Mouse (Mus musculus) lung, adult 2 months (tissue): Measurements from ENCODE around the gene Zzef1. TPM values are rescaled to one million over a fixed set of nuclear protein-coding genes. Genes with fewer than 3 reads are reported as not detected.

Experiments used
- DNase-seq: peaks from one replicate; pipeline ENCODE4 v3.0.0; 2022
- H3K4me1 ChIP-seq: fragments of 200-500 bp; 2 replicates; pipeline ENCODE4 v1.6.1; 2011; ENCODE audit warnings: low read length; ENCODE audit not compliant: control insufficient read depth, insufficient read depth
- H3K4me3 ChIP-seq: fragments of 200-500 bp; replicated peaks from 2 replicates; pipeline ENCODE3; 2011; ENCODE audit warnings: low read depth, mild to moderate bottlenecking, control low read depth, low read length; ENCODE audit errors: extremely low read depth
- CTCF ChIP-seq: fragments of 200-500 bp; IDR thresholded peaks from 2 replicates; pipeline ENCODE4 v1.5.1; 2011; ENCODE audit warnings: mild to moderate bottlenecking, low read length, control low read depth; ENCODE audit not compliant: insufficient read depth
- POLR2A ChIP-seq: fragments of 200-500 bp; IDR thresholded peaks from 2 replicates; pipeline ENCODE4 v1.6.1; 2011; ENCODE audit warnings: low read depth, mild to moderate bottlenecking, control low read depth, low read length, borderline replicate concordance; ENCODE audit errors: extremely low read depth
- WGBS: fragments of 180-500 bp; shearing (Covaris S2); methylation state at CpG from one replicate; pipeline ENCODE4 v1.1.7; 2018; 5-methylcytosine and 5-hydroxymethylcytosine counted together
- polyA plus RNA-seq: library from polyadenylated mRNA; depleted of rRNA; stranded (reverse); fragments of >200 nt; gene quantifications from 2 replicates; pipeline ENCODE4 v1.2.3, GENCODE M21; 2012

The Zzef1 gene
- polyA plus RNA-seq, 1 experiment, result 29.3 TPM

DNA sequence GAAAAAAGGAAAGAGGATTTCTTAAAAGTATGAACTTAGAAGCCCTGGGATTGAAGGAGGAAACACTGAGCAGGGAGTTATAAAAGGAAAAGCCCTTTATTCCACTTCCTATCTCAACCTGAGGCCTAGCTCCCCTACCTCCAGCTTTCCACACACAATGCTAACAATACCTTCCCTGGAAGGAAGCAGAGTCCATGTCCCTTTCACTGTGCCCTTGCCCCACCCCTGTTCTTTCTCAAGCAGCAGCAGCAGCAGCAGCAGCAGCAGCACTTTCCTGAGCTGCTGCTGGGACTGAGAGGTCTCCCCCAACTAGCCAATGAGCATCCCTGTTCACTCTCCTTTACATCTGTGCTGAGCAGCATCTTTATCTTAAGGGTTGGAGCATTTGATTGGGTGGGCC is 17.1 kb upstream of the Zzef1 start:
- H3K4me1 ChIP-seq, result no peaks in the 10 kb centered on the region
- TF ChIP-seq CTCF (no peak), POLR2A (no peak)
- no peak for DNase-seq

DNA sequence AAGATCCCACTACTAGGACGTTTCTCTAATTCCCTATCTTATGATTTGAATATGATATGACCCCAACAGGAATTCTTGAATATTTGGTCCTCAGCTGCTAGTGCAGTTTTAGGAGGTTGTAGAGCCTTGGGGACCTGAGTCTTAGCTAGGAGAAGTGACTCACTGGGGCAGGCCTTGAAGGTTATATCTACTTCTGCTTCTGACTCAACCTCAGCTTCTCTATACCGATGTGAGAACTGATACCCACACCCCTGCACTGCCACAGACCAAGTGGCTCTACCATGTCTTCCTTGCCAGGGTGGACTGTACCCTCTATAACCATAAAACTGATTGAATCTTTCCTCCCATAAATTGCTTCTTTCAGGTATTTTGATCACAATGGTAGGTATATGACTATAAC is 13.9 kb upstream of the Zzef1 start:
- TF ChIP-seq CTCF, result no peak
- TF ChIP-seq POLR2A, result no peak

More for the DNA sequence above, 17.1 kb upstream of the Zzef1 start:
- H3K4me3 ChIP-seq, result no peak overlapping the region

DNA sequence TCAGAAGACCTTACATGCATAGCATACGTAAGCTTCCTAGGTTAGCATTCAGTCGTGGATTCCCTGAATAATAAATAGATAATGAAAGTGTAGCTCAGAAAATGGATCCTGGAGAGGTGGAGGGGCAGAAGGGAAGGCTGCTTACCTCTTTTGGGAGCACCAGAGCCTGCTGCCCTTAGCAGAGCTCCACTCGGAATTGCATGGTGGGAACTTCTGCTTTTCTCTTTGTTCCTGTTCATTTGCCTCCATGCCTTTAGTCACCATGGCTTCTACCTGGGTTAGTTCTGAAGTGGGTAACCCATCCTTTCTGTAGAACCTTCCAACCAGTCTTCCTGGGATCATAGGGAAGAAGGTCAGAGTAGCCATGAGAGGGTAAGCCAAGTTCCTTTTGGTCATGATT is 13.5 kb upstream of the Zzef1 start:
- Histone ChIP-seq H3K4me1 (no peaks in the 10 kb centered on the region), H3K4me3 (no peak overlapping the region)
- 84% methylated on average over 3 of the region's 3 CpGs for WGBS
- TF ChIP-seq POLR2A (no peak), CTCF (no peak)
- DNase-seq, result no peak

More for the DNA sequence above, 13.9 kb upstream of the Zzef1 start:
- H3K4me3 ChIP-seq, result no peak overlapping the region
- H3K4me1 ChIP-seq, result no peaks in the 10 kb centered on the region
- DNase-seq, result no peak
- WGBS, result 58% methylated on average over 2 of the region's 2 CpGs

DNA sequence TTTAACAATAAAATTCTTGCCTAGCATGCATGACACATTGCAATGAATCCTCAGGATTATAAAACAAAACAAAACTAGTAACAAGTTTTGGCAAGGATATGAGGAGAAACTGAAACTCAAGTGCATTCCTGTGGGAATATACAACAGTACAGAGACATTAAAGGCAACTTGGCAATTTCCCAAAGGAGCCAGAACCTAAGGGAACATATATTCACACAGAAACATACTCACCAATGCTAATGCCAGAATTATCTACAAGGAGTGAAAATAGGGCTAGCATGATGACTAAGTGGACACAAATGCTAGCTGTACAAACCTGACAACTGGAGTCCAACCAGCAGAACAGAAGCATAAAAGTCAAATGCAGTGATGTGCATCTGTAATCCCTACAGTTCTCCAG is 4.0 kb upstream of the Zzef1 start:
- TF ChIP-seq CTCF, result no peak
- no peak for TF ChIP-seq POLR2A
- no peak for DNase-seq
- Histone ChIP-seq H3K4me1 (no peaks in the 10 kb centered on the region), H3K4me3 (no peak overlapping the region)

DNA sequence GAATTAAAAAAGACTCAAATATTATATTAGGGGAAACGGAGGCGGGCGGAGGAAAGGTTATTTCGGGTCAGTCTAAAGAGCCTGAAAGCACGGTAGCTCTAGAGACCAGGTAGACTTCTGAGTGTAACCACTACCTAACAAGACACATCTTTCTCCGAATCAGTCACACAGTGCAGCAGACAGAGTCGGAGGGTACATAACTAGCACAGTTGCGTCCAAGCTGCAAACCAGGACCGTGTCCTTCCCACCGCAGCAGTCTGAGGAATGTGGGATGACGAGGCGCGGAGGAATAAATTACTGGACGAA is 924 bp upstream of the Zzef1 start:
- DNase-seq, result no peak
- no peaks in the 10 kb centered on the region for H3K4me1 ChIP-seq
- no peak for TF ChIP-seq CTCF
- no peak for TF ChIP-seq POLR2A
- H3K4me3 ChIP-seq, result peak overlapping the region; percentile 81
- 13% methylated on average over 14 of the region's 14 CpGs for WGBS

DNA sequence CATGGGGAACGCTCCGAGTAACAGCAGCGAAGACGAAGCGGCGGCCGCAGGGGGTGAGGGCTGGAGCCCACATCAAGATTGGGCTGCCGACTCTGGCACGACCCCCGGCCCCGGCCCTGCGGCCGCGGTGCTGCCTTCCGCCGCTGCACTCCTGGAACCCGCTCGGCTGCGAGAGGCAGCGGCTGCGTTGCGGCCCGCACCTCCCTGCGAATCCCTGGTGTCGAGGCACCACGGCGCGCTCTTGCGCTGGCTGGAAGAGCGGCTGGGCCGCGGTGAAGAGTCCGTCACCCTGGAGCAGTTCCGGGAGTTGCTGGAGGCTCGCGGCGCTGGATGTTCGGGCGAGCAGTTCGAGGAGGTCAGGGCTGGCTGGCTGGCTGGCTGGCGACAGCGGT is 266 bp downstream of the Zzef1 start:
- Histone ChIP-seq H3K4me3 (peak overlapping the region; percentile 81), H3K4me1 (no peaks in the 10 kb centered on the region)
- WGBS, result under 1% methylated on average over 42 of the region's 42 CpGs
- no peak for DNase-seq
- TF ChIP-seq CTCF (no peak), POLR2A (no peak)

DNA sequence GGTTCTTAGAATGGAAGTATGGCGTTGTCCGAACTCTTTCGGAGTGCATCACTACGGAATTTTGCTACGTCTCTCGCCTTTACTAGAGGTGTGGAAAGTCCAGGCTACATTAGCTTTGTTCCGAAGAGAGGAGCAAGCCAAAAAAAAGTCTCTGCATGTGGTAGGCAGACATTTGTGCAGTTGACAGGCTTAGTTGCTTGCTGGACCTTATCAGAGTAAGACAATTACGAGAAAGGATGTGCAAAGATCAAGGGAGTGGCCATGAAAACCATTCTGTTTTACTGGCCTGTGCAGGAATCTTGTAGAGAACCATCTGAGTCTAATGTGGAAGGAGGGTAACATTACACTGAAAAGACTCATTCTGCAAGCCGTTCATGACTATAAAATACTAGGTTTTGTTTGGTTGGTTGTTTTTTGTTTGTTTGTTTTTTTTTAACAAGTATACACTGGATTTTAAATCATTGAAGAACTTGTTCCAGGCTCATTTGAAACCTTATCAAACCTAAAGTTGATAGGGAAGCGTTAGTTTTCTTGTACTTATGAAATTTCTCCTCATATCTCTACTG is 830 bp downstream of the Zzef1 start:
- DNase-seq, result no peak
- H3K4me3 ChIP-seq, result peak overlapping the region; percentile 81
- WGBS, result 9% methylated on average over 10 of the region's 10 CpGs
- TF ChIP-seq POLR2A (no peak), CTCF (no peak)
- no peaks in the 10 kb centered on the region for H3K4me1 ChIP-seq

DNA sequence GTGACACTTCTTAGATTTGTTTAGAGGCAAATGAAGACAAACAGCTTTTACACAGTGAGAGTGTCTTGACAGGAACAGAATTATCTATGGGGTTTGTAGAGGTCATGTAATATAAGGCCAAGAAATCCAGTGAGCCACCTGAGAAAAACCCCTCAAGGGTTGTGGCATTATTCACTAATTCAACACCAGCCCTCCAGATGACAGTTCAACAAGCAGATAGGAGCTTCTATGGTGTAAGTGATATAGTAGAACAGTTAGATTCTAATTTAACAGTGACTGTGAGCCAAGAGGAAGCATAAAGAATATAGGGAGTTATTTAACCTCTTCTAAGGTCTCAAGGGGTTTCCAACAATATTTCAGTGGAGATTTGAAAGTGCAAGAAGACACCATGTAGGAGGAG is 2.1 kb downstream of the Zzef1 start:
- peaks cover 10% of the 10 kb centered on the region for H3K4me1 ChIP-seq
- no peak overlapping the region for H3K4me3 ChIP-seq
- DNase-seq, result no peak
- no peak for TF ChIP-seq CTCF

DNA sequence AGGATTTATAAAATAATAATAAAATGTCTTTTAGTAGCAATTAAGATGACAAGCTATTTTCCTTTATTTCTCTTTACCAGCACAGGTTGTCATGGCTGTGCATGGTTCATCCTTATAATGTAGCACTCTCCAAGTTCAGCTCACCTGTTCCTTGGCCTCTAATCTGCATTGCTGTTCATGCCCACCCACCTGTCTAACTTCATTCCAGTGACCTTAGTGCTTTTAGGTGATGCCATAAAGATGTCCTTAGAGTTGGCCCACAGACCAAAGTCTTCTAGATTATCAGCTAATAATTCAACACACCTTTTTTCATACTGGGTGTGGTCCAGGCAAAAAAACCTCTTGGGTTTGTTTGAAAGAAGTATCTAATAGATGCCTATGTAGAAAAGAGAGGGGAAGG is 5.2 kb downstream of the Zzef1 start:
- TF ChIP-seq CTCF (no peak), POLR2A (no peak)
- H3K4me1 ChIP-seq, result peaks cover 25% of the 10 kb centered on the region
- H3K4me3 ChIP-seq, result no peak overlapping the region
- DNase-seq, result no peak

DNA sequence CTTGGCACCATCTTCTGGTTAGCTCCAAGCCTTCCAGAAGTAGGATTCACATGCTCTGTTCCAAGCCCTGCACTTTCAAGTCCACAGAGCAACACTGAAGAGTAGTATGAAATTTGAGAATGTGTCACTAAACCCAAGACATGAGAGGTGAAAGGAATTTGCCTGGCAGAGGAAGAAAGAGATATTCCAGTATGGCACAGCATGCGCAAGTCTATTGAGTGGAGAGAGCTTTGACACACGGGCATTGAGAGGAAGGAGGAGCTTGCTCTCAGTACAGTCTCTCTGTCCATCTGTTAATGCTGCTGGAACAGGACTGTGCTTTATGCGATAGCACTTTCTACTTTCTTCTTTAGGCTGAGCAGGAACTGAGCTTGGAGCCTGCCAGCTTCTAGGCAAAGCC is 7.0 kb downstream of the Zzef1 start:
- WGBS, result 46% methylated on average over 3 of the region's 3 CpGs
- H3K4me1 ChIP-seq, result peaks cover 30% of the 10 kb centered on the region
- no peak overlapping the region for H3K4me3 ChIP-seq
- no peak for TF ChIP-seq POLR2A
- TF ChIP-seq CTCF, result no peak
- DNase-seq, result no peak

DNA sequence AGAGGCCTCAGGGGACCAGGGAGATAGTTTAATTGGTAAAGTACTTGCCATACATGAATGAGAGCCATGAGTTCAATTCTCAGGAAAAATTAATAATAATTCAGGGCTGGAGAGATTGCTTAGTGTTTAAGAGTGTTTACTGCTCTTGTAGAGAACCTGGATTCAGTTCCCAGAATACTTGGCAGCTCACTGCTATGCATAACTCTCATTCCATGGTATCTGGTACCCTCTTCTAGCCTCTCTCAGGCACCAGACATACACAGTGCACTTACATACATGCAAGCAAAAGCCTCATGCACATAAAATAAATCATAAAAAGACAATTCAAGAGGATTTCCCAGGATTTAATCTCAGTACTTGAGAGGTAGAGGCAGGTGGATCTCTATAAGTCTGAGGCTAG is 8.6 kb downstream of the Zzef1 start:
- Histone ChIP-seq H3K4me1 (peaks cover 30% of the 10 kb centered on the region), H3K4me3 (no peak overlapping the region)
- DNase-seq, result no peak
- TF ChIP-seq CTCF (no peak), POLR2A (no peak)
